Mouse (Mus musculus) CH12.LX (cell line): ENCODE data around the gene Epb41l2.

ENCODE experiments used
- CTCF ChIP-seq, 2 experiments: IDR thresholded peaks in 1 of 2; conservative IDR thresholded peaks in 1 of 2; 2 replicates each; pipeline ENCODE4 v1.5.1; 2011 to 2012; ENCODE audit warnings: low read depth in 2 of 2, low read length in 2 of 2, improper control_type of control experiment in 1 of 2, inconsistent platforms in 1 of 2, mild to moderate bottlenecking in 1 of 2, moderate library complexity in 1 of 2
- EP300 ChIP-seq: IDR thresholded peaks from 2 replicates; pipeline ENCODE4 v1.6.1; 2011; ENCODE audit warnings: low read length, improper control_type of control experiment
- USF1 ChIP-seq: IDR thresholded peaks from 2 replicates; pipeline ENCODE4 v1.6.1; 2014; ENCODE audit warnings: low read depth, mild to moderate bottlenecking, inconsistent platforms, low read length, improper control_type of control experiment
- USF2 ChIP-seq: conservative IDR thresholded peaks from 2 replicates; pipeline ENCODE4 v1.6.1; 2011; ENCODE audit warnings: low read depth, low read length, improper control_type of control experiment

DNA sequence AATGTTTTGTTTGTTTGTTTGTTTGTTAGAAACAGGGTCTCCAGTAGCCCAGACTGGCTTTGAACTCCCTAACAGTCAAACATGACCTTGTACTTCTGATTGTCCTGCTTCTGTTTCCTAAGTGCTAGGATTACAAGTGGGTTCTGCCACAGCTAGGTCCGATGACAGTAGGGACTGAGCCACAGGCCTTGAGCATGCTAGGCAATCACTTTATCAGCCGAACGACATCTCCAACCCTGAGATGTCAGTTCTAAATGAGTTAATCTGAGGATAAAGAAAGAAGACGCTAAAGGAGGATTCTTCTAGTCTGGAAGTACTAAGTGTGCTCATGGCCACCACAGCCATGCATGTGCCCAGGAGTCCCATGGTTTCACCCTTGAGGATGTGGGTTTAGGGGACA, 48.9 kb upstream of the Epb41l2 start:
- TF ChIP-seq USF2 (no peak), EP300 (no peak), CTCF (conservative IDR thresholded peaks at IDR 0.05 in 1 of 2, IDR thresholded peaks at IDR 0.05 in 1 of 2; ENCODE audit: low read depth in 2 of 2, low read length in 2 of 2) (no peak), USF1 (no peak)
